Mouse (Mus musculus): ENCODE measurements around the gene Apoa1.

Apoa1 gene

GRCm38 (mm10) chr9:46215338-46216322, 12.8 kb upstream of the Apoa1 start:
- no peak for DNase-seq (ENCODE audit: low spot score)

GRCm38 (mm10) chr9:46216744-46217470, 11.5 kb upstream of the Apoa1 start:
- no peak for DNase-seq (ENCODE audit: low spot score)

- DNase-seq (ENCODE audit: low spot score) = no peak
These were observed 10.2 kb upstream of the Apoa1 start for GRCm38 (mm10) chr9:46218176-46218575.

- no peak for DNase-seq (ENCODE audit: low spot score)
These were observed 5.3 kb upstream of the Apoa1 start for GRCm38 (mm10) chr9:46223090-46223489.

- DNase-seq (ENCODE audit: low spot score) = no peak
These were observed 4.3 kb upstream of the Apoa1 start for GRCm38 (mm10) chr9:46224101-46224500.

- no peak for DNase-seq (ENCODE audit: low spot score)
These were observed 3.3 kb upstream of the Apoa1 start for GRCm38 (mm10) chr9:46224945-46225660.

- no peak for DNase-seq (ENCODE audit: low spot score)
These were observed 1.2 kb upstream of the Apoa1 start for GRCm38 (mm10) chr9:46227064-46227614.

GRCm38 (mm10) chr9:46229573-46230449, 1.4 kb downstream of the Apoa1 start:
- peak; percentile 73 for DNase-seq (ENCODE audit: low spot score)

- DNase-seq (ENCODE audit: low spot score) = no peak
These were observed 2.1 kb downstream of the Apoa1 start for GRCm38 (mm10) chr9:46230450-46230975.

GRCm38 (mm10) chr9:46235196-46235595, 6.8 kb downstream of the Apoa1 start:
- no peak for DNase-seq (ENCODE audit: low spot score)

- no peak for DNase-seq (ENCODE audit: low spot score)
These were observed 7.0 kb downstream of the Apoa1 start, which contains the start of gene Apoc3 for GRCm38 (mm10) chr9:46235596-46235648. Apoc3 (minus strand) TSS chr9:46235636.

GRCm38 (mm10) chr9:46235649-46236048, 7.3 kb downstream of the Apoa1 start:
- no peak for DNase-seq (ENCODE audit: low spot score)

- DNase-seq (ENCODE audit: low spot score) = no peak
These were observed 10.5 kb downstream of the Apoa1 start for GRCm38 (mm10) chr9:46238850-46239249.

- DNase-seq (ENCODE audit: low spot score) = no peak
These were observed 12.3 kb downstream of the Apoa1 start, which contains the start of gene Apoa4 for GRCm38 (mm10) chr9:46240526-46241153. Apoa4 (plus strand) TSS chr9:46240696.

- DNase-seq (ENCODE audit: low spot score) = no peak
These were observed 13.4 kb downstream of the Apoa1 start for GRCm38 (mm10) chr9:46241818-46242217.

GRCm38 (mm10) chr9:46243122-46243521, 14.7 kb downstream of the Apoa1 start:
- no peak for DNase-seq (ENCODE audit: low spot score)

GRCm38 (mm10) chr9:46243584-46243983, 15.2 kb downstream of the Apoa1 start:
- peak; percentile 69 for DNase-seq (ENCODE audit: low spot score)

- DNase-seq (ENCODE audit: low spot score) = no peak
These were observed 18.5 kb downstream of the Apoa1 start for GRCm38 (mm10) chr9:46246752-46247324.

- DNase-seq (ENCODE audit: low spot score) = no peak
These were observed 27.8 kb downstream of the Apoa1 start for GRCm38 (mm10) chr9:46256177-46256576.

- DNase-seq (ENCODE audit: low spot score) = no peak
These were observed 28.4 kb downstream of the Apoa1 start for GRCm38 (mm10) chr9:46256658-46257385.
